Mouse (Mus musculus): ENCODE measurements at regions not wholly inside any gene's neighbourhood (a gene's known extent, or its start where the extent isn't known, plus 50 kb on each side); places are given as distances from the start of the nearest gene placed in this dataset.

DNA sequence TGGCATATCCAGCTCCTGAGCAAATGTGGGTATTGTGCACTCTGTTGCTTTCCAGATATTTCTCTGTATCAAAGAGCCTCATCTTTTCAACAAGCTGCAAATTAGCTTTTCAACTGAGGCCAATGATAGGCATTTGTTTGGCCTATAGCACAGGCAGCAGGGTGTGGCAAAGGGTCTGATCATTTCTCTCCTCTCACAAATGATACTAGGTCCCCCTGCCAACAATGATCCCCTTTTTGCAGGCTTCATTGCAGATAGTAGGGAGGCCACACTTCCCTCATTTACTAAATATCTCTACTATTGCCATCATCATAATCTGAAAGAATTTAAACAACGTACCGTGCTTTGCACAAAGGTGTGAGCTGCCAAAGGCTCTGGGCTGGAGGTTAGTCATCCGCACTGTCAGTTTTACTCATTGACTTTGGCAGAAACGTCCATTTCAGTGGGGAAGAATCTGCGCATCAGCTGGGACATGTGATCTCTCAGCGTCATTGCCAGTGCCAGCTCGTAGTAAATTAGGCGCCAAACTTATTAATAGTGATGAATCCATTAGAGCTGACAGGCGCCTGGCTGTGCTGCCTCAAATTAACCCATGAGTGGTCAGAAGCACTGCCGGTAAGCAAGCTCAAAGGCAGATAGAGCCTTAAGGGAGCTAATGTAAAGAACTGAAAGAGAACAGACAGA is 147.4 kb upstream of the Foxq1 start:
- ATAC-seq (ENCODE audit: low FRiP score, low TSS enrichment) (peak; percentile 86), DNase-seq (peak; percentile 76)
- Histone ChIP-seq H3K9me3 (ENCODE audit: control insufficient read depth, low read length) (no peaks in the 10 kb centered on the region), H3K27me3 (ENCODE audit: control insufficient read depth, insufficient read depth, low read length) (no peaks in the 10 kb centered on the region), H3K4me1 (ENCODE audit: control insufficient read depth, insufficient read depth, low read length) (peaks cover 8% of the 10 kb centered on the region), H3K36me3 (ENCODE audit: control insufficient read depth, insufficient read depth, low read length) (no peaks in the 10 kb centered on the region), H3K4me2 (ENCODE audit: low read length) (peak overlapping the region; percentile 41), H3K27ac (replicated peaks; ENCODE audit: low read depth, low read length) (no peak overlapping the region), H3K9ac (replicated peaks; ENCODE audit: low read length) (no peak overlapping the region), H3K4me3 (replicated peaks; ENCODE audit: low read depth, low read length) (no peak overlapping the region)
- 24% methylated on average over 10 of the region's 10 CpGs for WGBS

DNA sequence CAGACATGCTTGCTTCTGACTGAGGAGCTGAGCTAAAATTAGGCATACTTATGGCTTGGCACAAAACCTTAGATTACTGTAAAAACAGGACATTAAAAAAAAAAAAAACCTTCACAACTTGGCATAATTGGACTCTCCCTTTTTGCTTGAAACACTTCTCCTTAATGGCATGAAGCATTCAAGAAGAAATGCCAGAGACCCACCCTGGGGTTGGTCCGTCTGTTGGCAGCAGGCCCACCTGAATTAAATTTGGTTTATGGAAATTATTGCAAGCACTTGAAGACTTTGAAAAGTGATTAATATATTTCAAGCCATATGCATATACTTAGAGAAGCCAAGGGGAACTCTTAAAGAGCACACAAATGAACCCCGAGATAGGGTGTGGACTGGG is 146.8 kb upstream of the Foxq1 start:
- ATAC-seq (ENCODE audit: low FRiP score, low TSS enrichment) (no peak), DNase-seq (peak; percentile 3)
- Histone ChIP-seq H3K27ac (replicated peaks; ENCODE audit: low read depth, low read length) (no peak overlapping the region), H3K36me3 (ENCODE audit: control insufficient read depth, insufficient read depth, low read length) (no peaks in the 10 kb centered on the region), H3K9me3 (ENCODE audit: control insufficient read depth, low read length) (no peaks in the 10 kb centered on the region), H3K9ac (replicated peaks; ENCODE audit: low read length) (no peak overlapping the region), H3K27me3 (ENCODE audit: control insufficient read depth, insufficient read depth, low read length) (no peaks in the 10 kb centered on the region), H3K4me1 (ENCODE audit: control insufficient read depth, insufficient read depth, low read length) (peaks cover 8% of the 10 kb centered on the region), H3K4me3 (replicated peaks; ENCODE audit: low read depth, low read length) (no peak overlapping the region), H3K4me2 (ENCODE audit: low read length) (peak overlapping the region; percentile 41)
- 81% methylated on average over 2 of the region's 2 CpGs for WGBS

DNA sequence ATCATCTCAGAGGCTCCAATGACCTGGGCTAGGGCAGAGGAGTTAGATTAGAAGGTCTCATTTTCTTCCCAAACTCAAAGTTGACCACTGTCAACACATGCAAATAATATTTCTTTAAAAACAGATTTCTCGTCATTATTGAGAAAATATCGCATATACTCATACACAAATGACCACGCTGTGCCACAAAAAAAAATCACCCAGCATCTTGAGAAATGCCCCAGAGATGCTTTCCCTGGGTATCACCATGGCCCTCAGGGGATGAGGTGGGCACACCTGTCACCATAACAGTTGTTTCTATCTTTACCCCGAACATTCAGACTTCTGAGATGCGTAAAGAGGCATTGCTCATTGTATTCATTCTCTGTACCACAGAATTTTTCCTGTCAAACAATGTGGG is 134.4 kb upstream of the Foxq1 start:
- Histone ChIP-seq H3K4me1 (ENCODE audit: control insufficient read depth, insufficient read depth, low read length) (no peaks in the 10 kb centered on the region), H3K4me3 (replicated peaks; ENCODE audit: low read depth, low read length) (no peak overlapping the region), H3K4me2 (ENCODE audit: low read length) (no peak overlapping the region), H3K27ac (replicated peaks; ENCODE audit: low read depth, low read length) (no peak overlapping the region), H3K27me3 (ENCODE audit: control insufficient read depth, insufficient read depth, low read length) (no peaks in the 10 kb centered on the region), H3K36me3 (ENCODE audit: control insufficient read depth, insufficient read depth, low read length) (no peaks in the 10 kb centered on the region), H3K9me3 (ENCODE audit: control insufficient read depth, low read length) (no peaks in the 10 kb centered on the region), H3K9ac (replicated peaks; ENCODE audit: low read length) (no peak overlapping the region)
- 96% methylated on average over 5 of the region's 5 CpGs for WGBS
- DNase-seq (no peak), ATAC-seq (ENCODE audit: low FRiP score, low TSS enrichment) (no peak)

DNA sequence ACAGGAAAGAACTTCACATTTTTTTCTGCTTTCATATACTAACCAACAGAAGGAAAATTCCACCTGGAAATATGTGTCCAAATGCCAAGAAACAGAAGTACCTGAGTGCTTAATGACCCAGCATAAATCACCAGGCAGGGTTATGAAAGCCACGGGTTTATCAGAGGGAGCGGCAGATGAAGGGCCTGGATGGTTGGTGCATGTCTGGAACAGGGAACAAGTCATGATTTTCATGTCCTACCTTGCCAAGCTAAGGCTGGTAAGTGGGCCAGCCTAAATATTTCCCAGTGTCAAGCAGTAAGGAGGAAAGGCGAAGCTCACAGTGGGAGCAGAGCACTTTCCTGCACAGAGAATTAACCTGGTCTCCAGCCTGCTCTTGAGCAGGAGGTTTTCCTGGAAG is 132.3 kb upstream of the Foxq1 start:
- 96% methylated on average over 3 of the region's 3 CpGs for WGBS
- no peak for DNase-seq
- H3K36me3 ChIP-seq (ENCODE audit: control insufficient read depth, insufficient read depth, low read length), result no peaks in the 10 kb centered on the region
- H3K4me1 ChIP-seq (ENCODE audit: control insufficient read depth, insufficient read depth, low read length), result no peaks in the 10 kb centered on the region
- H3K27ac ChIP-seq (replicated peaks; ENCODE audit: low read depth, low read length), result no peak overlapping the region
- no peak overlapping the region for H3K4me3 ChIP-seq (replicated peaks; ENCODE audit: low read depth, low read length)
- H3K27me3 ChIP-seq (ENCODE audit: control insufficient read depth, insufficient read depth, low read length), result no peaks in the 10 kb centered on the region
- no peak overlapping the region for H3K9ac ChIP-seq (replicated peaks; ENCODE audit: low read length)
- no peak for ATAC-seq (ENCODE audit: low FRiP score, low TSS enrichment)
- H3K9me3 ChIP-seq (ENCODE audit: control insufficient read depth, low read length), result no peaks in the 10 kb centered on the region
- no peak overlapping the region for H3K4me2 ChIP-seq (ENCODE audit: low read length)

DNA sequence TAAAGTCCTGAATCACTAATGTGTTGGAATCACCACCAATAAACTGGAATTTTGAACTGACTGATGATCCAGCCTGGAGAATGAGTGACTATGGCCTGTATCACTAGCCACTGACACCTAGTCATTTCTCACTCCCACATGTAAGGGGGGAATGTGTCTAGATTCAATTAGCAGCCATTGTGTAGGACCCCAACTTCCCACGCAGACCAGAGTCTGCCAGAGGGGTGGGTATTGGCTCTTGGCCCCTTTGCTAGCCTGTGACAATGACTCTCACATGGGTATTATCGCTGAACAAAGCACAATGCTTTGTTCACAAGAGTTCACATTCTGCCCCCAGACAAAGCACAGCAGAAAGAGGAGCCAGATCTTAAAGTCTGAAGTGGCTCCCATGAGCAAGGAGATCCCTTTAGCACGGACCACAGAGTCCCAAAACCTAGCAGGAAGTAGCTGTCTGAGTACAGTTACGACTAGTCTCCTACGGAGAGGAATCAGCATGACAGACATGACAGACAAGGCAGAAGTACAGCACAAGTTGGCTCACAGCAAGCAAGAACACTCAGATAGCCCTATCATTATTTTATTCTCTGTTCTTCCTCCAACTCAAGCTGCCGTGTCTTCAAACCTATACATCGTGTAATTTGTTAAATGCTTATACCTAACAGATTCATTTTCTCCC is 130.0 kb upstream of the Foxq1 start:
- no peaks in the 10 kb centered on the region for H3K27me3 ChIP-seq (ENCODE audit: control insufficient read depth, insufficient read depth, low read length)
- ATAC-seq (ENCODE audit: low FRiP score, low TSS enrichment) (no peak), DNase-seq (no peak)
- no peak overlapping the region for H3K4me3 ChIP-seq (replicated peaks; ENCODE audit: low read depth, low read length)
- no peaks in the 10 kb centered on the region for H3K4me1 ChIP-seq (ENCODE audit: control insufficient read depth, insufficient read depth, low read length)
- no peak overlapping the region for H3K27ac ChIP-seq (replicated peaks; ENCODE audit: low read depth, low read length)
- no peaks in the 10 kb centered on the region for H3K9me3 ChIP-seq (ENCODE audit: control insufficient read depth, low read length)
- H3K9ac ChIP-seq (replicated peaks; ENCODE audit: low read length), result no peak overlapping the region
- 51% methylated on average over 7 of the region's 7 CpGs for WGBS
- H3K36me3 ChIP-seq (ENCODE audit: control insufficient read depth, insufficient read depth, low read length), result no peaks in the 10 kb centered on the region
- no peak overlapping the region for H3K4me2 ChIP-seq (ENCODE audit: low read length)

- H3K4me1 ChIP-seq (ENCODE audit: control insufficient read depth, insufficient read depth, low read length), result no peaks in the 10 kb centered on the region
- no peak overlapping the region for H3K4me2 ChIP-seq (ENCODE audit: low read length)
- ATAC-seq (ENCODE audit: low FRiP score, low TSS enrichment), result no peak
- no peak overlapping the region for H3K4me3 ChIP-seq (replicated peaks; ENCODE audit: low read depth, low read length)
- H3K27ac ChIP-seq (replicated peaks; ENCODE audit: low read depth, low read length), result no peak overlapping the region
- H3K36me3 ChIP-seq (ENCODE audit: control insufficient read depth, insufficient read depth, low read length), result no peaks in the 10 kb centered on the region
- H3K9ac ChIP-seq (replicated peaks; ENCODE audit: low read length), result no peak overlapping the region
- 93% methylated on average over 7 of the region's 7 CpGs for WGBS
- H3K27me3 ChIP-seq (ENCODE audit: control insufficient read depth, insufficient read depth, low read length), result no peaks in the 10 kb centered on the region
- no peaks in the 10 kb centered on the region for H3K9me3 ChIP-seq (ENCODE audit: control insufficient read depth, low read length)
- DNase-seq, result no peak
Measured at GRCm38 (mm10) chr13:31436434-31436833, 119.5 kb upstream of the Foxq1 start.

DNA sequence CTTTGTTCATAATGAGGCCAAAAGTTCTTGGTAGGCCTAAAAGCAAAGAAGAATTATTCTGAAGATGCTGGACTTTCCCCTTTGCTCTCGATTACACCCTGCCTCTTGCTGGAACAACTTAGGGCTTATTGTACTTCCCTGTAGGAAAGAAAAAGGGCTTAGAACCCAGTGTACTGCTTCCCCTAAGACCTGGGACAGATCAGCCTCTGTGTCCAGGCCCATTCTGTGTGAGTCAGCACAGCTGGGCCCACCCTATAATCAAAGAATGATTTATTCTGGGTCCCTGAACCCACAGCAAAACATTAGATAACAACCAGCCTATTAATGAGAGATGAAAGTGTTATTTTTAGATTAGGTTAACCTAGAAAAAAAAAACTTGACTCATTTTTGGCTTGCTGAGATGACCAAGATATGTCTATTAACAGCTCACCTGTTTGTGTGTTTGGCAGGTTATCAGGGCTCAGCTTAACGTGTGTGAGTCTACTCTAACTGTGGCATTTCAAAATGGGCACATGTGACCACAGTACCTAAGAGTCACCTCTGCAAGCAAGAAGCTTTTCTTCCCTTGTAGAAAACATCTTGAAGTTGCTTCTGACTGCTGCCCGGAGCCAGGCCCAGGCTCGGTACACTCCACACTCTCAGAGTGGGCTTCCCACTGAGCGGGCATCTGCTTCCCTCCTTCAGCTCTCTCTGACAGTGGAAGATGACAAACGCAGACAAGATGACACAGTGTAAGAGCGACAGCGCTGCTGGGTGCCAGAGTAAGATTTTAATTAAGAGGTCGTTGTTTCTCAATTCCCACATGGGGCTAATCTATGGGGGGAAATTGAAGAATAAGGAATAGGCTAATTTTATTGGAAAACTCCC is 115.9 kb upstream of the Foxq1 start:
- Histone ChIP-seq H3K9ac (replicated peaks; ENCODE audit: low read length) (no peak overlapping the region), H3K9me3 (ENCODE audit: control insufficient read depth, low read length) (no peaks in the 10 kb centered on the region), H3K4me1 (ENCODE audit: control insufficient read depth, insufficient read depth, low read length) (no peaks in the 10 kb centered on the region), H3K4me3 (replicated peaks; ENCODE audit: low read depth, low read length) (no peak overlapping the region), H3K27me3 (ENCODE audit: control insufficient read depth, insufficient read depth, low read length) (no peaks in the 10 kb centered on the region), H3K36me3 (ENCODE audit: control insufficient read depth, insufficient read depth, low read length) (no peaks in the 10 kb centered on the region), H3K4me2 (ENCODE audit: low read length) (no peak overlapping the region), H3K27ac (replicated peaks; ENCODE audit: low read depth, low read length) (no peak overlapping the region)
- ATAC-seq (ENCODE audit: low FRiP score, low TSS enrichment) (no peak), DNase-seq (no peak)
- 67% methylated on average over 9 of the region's 9 CpGs for whole genome bisulfite sequencing

DNA sequence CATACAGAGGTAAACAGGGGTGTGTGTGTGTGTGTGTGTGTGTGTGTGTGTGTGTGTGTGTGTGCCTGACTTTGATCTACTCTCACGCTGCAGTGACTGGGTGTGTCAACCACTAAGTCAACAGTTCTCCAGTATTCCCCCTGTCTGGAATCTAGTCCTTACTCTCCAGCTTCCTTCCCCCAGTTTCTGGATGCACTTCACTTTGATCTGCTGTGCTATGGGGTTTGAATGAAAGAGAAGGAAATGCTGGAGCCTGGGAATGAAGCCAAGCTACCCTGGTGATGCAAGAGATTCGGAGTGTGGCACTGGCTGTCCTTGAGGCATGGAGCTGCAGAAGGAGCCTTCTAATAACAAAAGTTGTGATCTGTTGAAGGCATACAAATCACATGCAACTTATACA is 97.1 kb upstream of the Foxq1 start:
- Histone ChIP-seq H3K9ac (replicated peaks; ENCODE audit: low read length) (no peak overlapping the region), H3K4me1 (ENCODE audit: control insufficient read depth, insufficient read depth, low read length) (no peaks in the 10 kb centered on the region), H3K27ac (replicated peaks; ENCODE audit: low read depth, low read length) (no peak overlapping the region), H3K36me3 (ENCODE audit: control insufficient read depth, insufficient read depth, low read length) (no peaks in the 10 kb centered on the region), H3K27me3 (ENCODE audit: control insufficient read depth, insufficient read depth, low read length) (no peaks in the 10 kb centered on the region), H3K4me3 (replicated peaks; ENCODE audit: low read depth, low read length) (no peak overlapping the region), H3K4me2 (ENCODE audit: low read length) (no peak overlapping the region), H3K9me3 (ENCODE audit: control insufficient read depth, low read length) (no peaks in the 10 kb centered on the region)
- DNase-seq, result peak; percentile 15
- WGBS, result 70% methylated on average over 2 of the region's 2 CpGs
- no peak for ATAC-seq (ENCODE audit: low FRiP score, low TSS enrichment)

All from midbrain, embryonic 14.5 days (tissue).